Mouse (Mus musculus): ENCODE measurements around the gene Sstr2. TPM values are rescaled to one million over a fixed set of nuclear protein-coding genes. Genes with fewer than 3 reads are reported as not detected.

Gene Sstr2
- polyA plus RNA-seq, 1 experiment from 2014 or later, result 6.8 TPM

GRCm38 (mm10) chr11:113600526-113601245, 18.5 kb upstream of the Sstr2 start:
- no peaks in the 10 kb centered on the region for H3K36me3 ChIP-seq (ENCODE audit: control insufficient read depth, insufficient read depth)
- no peaks in the 10 kb centered on the region for H3K27me3 ChIP-seq (ENCODE audit: control insufficient read depth, insufficient read depth, low read depth, low read length)
- WGBS (ENCODE audit: insufficient replicate concordance), result 63% methylated on average over 18 of the region's 18 CpGs
- peak; percentile 43 for ATAC-seq (ENCODE audit: low read depth)
- no peak overlapping the region for H3K4me2 ChIP-seq (ENCODE audit: low read depth, low read length)
- H3K4me1 ChIP-seq (ENCODE audit: control insufficient read depth, low read depth, low read length), result no peaks in the 10 kb centered on the region
- no peak overlapping the region for H3K4me3 ChIP-seq (ENCODE audit: low read depth, low read length)
- H3K27ac ChIP-seq (ENCODE audit: low read length), result no peak overlapping the region
- H3K9me3 ChIP-seq (replicated peaks; ENCODE audit: control insufficient read depth, low read length), result no peaks in the 10 kb centered on the region
- H3K9ac ChIP-seq (ENCODE audit: low read depth, low read length), result no peak overlapping the region

- H3K4me1 ChIP-seq (ENCODE audit: control insufficient read depth, low read depth, low read length), result no peaks in the 10 kb centered on the region
- 62% methylated on average over 12 of the region's 12 CpGs for WGBS (ENCODE audit: insufficient replicate concordance)
- H3K9me3 ChIP-seq (replicated peaks; ENCODE audit: control insufficient read depth, low read length), result no peaks in the 10 kb centered on the region
- no peak for ATAC-seq (ENCODE audit: low read depth)
- no peaks in the 10 kb centered on the region for H3K27me3 ChIP-seq (ENCODE audit: control insufficient read depth, insufficient read depth, low read depth, low read length)
- H3K27ac ChIP-seq (ENCODE audit: low read length), result no peak overlapping the region
- H3K4me3 ChIP-seq (ENCODE audit: low read depth, low read length), result no peak overlapping the region
- peaks cover 2% of the 10 kb centered on the region; the same call in 1 of the 2 replicates for H3K36me3 ChIP-seq (ENCODE audit: control insufficient read depth, insufficient read depth)
- H3K9ac ChIP-seq (ENCODE audit: low read depth, low read length), result no peak overlapping the region
- H3K4me2 ChIP-seq (ENCODE audit: low read depth, low read length), result no peak overlapping the region
These were observed 17.4 kb upstream of the Sstr2 start for GRCm38 (mm10) chr11:113601616-113602343.

GRCm38 (mm10) chr11:113607556-113607955, 11.6 kb upstream of the Sstr2 start:
- Histone ChIP-seq H3K27ac (ENCODE audit: low read length) (no peak overlapping the region), H3K27me3 (ENCODE audit: control insufficient read depth, insufficient read depth, low read depth, low read length) (no peaks in the 10 kb centered on the region), H3K4me3 (ENCODE audit: low read depth, low read length) (no peak overlapping the region), H3K36me3 (ENCODE audit: control insufficient read depth, insufficient read depth) (peaks cover 2% of the 10 kb centered on the region; the same call in 1 of the 2 replicates), H3K9ac (ENCODE audit: low read depth, low read length) (no peak overlapping the region), H3K9me3 (replicated peaks; ENCODE audit: control insufficient read depth, low read length) (no peaks in the 10 kb centered on the region), H3K4me2 (ENCODE audit: low read depth, low read length) (no peak overlapping the region), H3K4me1 (ENCODE audit: control insufficient read depth, low read depth, low read length) (peaks cover 4% of the 10 kb centered on the region)
- no peak for ATAC-seq (ENCODE audit: low read depth)
- WGBS (ENCODE audit: insufficient replicate concordance), result 85% methylated on average over 12 of the region's 12 CpGs

- Histone ChIP-seq H3K4me2 (ENCODE audit: low read depth, low read length) (no peak overlapping the region; the same call in 1 of the 2 replicates), H3K4me3 (ENCODE audit: low read depth, low read length) (no peak overlapping the region), H3K4me1 (ENCODE audit: control insufficient read depth, low read depth, low read length) (peaks cover 4% of the 10 kb centered on the region), H3K27me3 (ENCODE audit: control insufficient read depth, insufficient read depth, low read depth, low read length) (no peaks in the 10 kb centered on the region), H3K9ac (ENCODE audit: low read depth, low read length) (no peak overlapping the region), H3K27ac (ENCODE audit: low read length) (no peak overlapping the region), H3K36me3 (ENCODE audit: control insufficient read depth, insufficient read depth) (peaks cover 2% of the 10 kb centered on the region; the same call in 1 of the 2 replicates), H3K9me3 (replicated peaks; ENCODE audit: control insufficient read depth, low read length) (no peaks in the 10 kb centered on the region)
- WGBS (ENCODE audit: insufficient replicate concordance), result 38% methylated on average over 5 of the region's 5 CpGs
- peak; percentile 40; the same call in 1 of the 2 replicates for ATAC-seq (ENCODE audit: low read depth)
These were observed 9.6 kb upstream of the Sstr2 start for GRCm38 (mm10) chr11:113609581-113609980.

GRCm38 (mm10) chr11:113610266-113610665, 8.9 kb upstream of the Sstr2 start:
- ATAC-seq (ENCODE audit: low read depth), result no peak
- Histone ChIP-seq H3K4me1 (ENCODE audit: control insufficient read depth, low read depth, low read length) (peaks cover 4% of the 10 kb centered on the region), H3K9me3 (replicated peaks; ENCODE audit: control insufficient read depth, low read length) (no peaks in the 10 kb centered on the region), H3K36me3 (ENCODE audit: control insufficient read depth, insufficient read depth) (peaks cover 2% of the 10 kb centered on the region; the same call in 1 of the 2 replicates), H3K27ac (ENCODE audit: low read length) (peak overlapping the region; percentile 56), H3K4me2 (ENCODE audit: low read depth, low read length) (no peak overlapping the region; the same call in 1 of the 2 replicates), H3K27me3 (ENCODE audit: control insufficient read depth, insufficient read depth, low read depth, low read length) (no peaks in the 10 kb centered on the region), H3K9ac (ENCODE audit: low read depth, low read length) (no peak overlapping the region), H3K4me3 (ENCODE audit: low read depth, low read length) (no peak overlapping the region)
- WGBS (ENCODE audit: insufficient replicate concordance), result 28% methylated on average over 5 of the region's 5 CpGs

GRCm38 (mm10) chr11:113611112-113611646, 8.0 kb upstream of the Sstr2 start:
- no peak overlapping the region for H3K4me3 ChIP-seq (ENCODE audit: low read depth, low read length)
- ATAC-seq (ENCODE audit: low read depth), result no peak
- H3K36me3 ChIP-seq (ENCODE audit: control insufficient read depth, insufficient read depth), result no peaks in the 10 kb centered on the region
- no peak overlapping the region for H3K9ac ChIP-seq (ENCODE audit: low read depth, low read length)
- H3K4me1 ChIP-seq (ENCODE audit: control insufficient read depth, low read depth, low read length), result peaks cover 4% of the 10 kb centered on the region
- 0 out of 2 replicates have a peak overlapping the region, but pooled peaks have one; percentile 6 for H3K27ac ChIP-seq (ENCODE audit: low read length)
- WGBS (ENCODE audit: insufficient replicate concordance), result 60% methylated on average over 10 of the region's 10 CpGs
- no peaks in the 10 kb centered on the region for H3K9me3 ChIP-seq (replicated peaks; ENCODE audit: control insufficient read depth, low read length)
- H3K4me2 ChIP-seq (ENCODE audit: low read depth, low read length), result no peak overlapping the region
- no peaks in the 10 kb centered on the region for H3K27me3 ChIP-seq (ENCODE audit: control insufficient read depth, insufficient read depth, low read depth, low read length)

GRCm38 (mm10) chr11:113611664-113612611, 7.2 kb upstream of the Sstr2 start:
- Histone ChIP-seq H3K9ac (ENCODE audit: low read depth, low read length) (no peak overlapping the region), H3K36me3 (ENCODE audit: control insufficient read depth, insufficient read depth) (no peaks in the 10 kb centered on the region), H3K27me3 (ENCODE audit: control insufficient read depth, insufficient read depth, low read depth, low read length) (no peaks in the 10 kb centered on the region), H3K4me3 (ENCODE audit: low read depth, low read length) (no peak overlapping the region), H3K27ac (ENCODE audit: low read length) (peak overlapping the region; percentile 10; the same call in 1 of the 2 replicates), H3K9me3 (replicated peaks; ENCODE audit: control insufficient read depth, low read length) (no peaks in the 10 kb centered on the region), H3K4me1 (ENCODE audit: control insufficient read depth, low read depth, low read length) (peaks cover 4% of the 10 kb centered on the region), H3K4me2 (ENCODE audit: low read depth, low read length) (no peak overlapping the region)
- 20% methylated on average over 24 of the region's 24 CpGs for WGBS (ENCODE audit: insufficient replicate concordance)
- ATAC-seq (ENCODE audit: low read depth), result peak; percentile 39; the same call in 1 of the 2 replicates

GRCm38 (mm10) chr11:113614476-113614875, 4.7 kb upstream of the Sstr2 start:
- H3K36me3 ChIP-seq (ENCODE audit: control insufficient read depth, insufficient read depth), result no peaks in the 10 kb centered on the region
- 6% methylated on average over 6 of the region's 6 CpGs for WGBS (ENCODE audit: insufficient replicate concordance)
- peaks cover 4% of the 10 kb centered on the region for H3K4me1 ChIP-seq (ENCODE audit: control insufficient read depth, low read depth, low read length)
- H3K4me3 ChIP-seq (ENCODE audit: low read depth, low read length), result no peak overlapping the region
- peaks cover 14% of the 10 kb centered on the region for H3K27me3 ChIP-seq (ENCODE audit: control insufficient read depth, insufficient read depth, low read depth, low read length)
- H3K9ac ChIP-seq (ENCODE audit: low read depth, low read length), result no peak overlapping the region
- no peak for ATAC-seq (ENCODE audit: low read depth)
- H3K4me2 ChIP-seq (ENCODE audit: low read depth, low read length), result no peak overlapping the region
- H3K27ac ChIP-seq (ENCODE audit: low read length), result no peak overlapping the region
- H3K9me3 ChIP-seq (replicated peaks; ENCODE audit: control insufficient read depth, low read length), result no peaks in the 10 kb centered on the region
